Mouse (Mus musculus) adrenal gland, postnatal 25 days (tissue): ENCODE results near the gene Zfp84. TPM values are rescaled to one million over a fixed set of nuclear protein-coding genes. Genes with fewer than 3 reads are reported as not detected.
"Not testable (repeated sequence)": the region's sequence is repeated elsewhere in the genome, so short reads cannot be mapped to it uniquely, and the experiment has no call there.

Source experiments
- DNase-seq: peaks from one replicate; pipeline ENCODE4 v3.0.0; 2021; ENCODE audit warnings: mixed read lengths
- long read RNA-seq: library from polyadenylated mRNA; stranded (forward); transcript quantifications from one replicate; pipeline ENCODE4 v2.0.0, GENCODE M21; 2021
- total RNA-seq: library from RNA; stranded (reverse); gene quantifications from 2 replicates; pipeline ENCODE4 v1.2.3, GENCODE M21; 2021

Gene Zfp84
- total RNA-seq: 16.2 and 18.5 TPM in 2 replicates
- long read RNA-seq, full-length matches to known transcripts: 2 of 9 reads
- long read RNA-seq, partial matches to known transcripts: 0 of 9 reads
- long read RNA-seq, other reads (novel, unspliced or antisense): 7 of 9 reads

DNA sequence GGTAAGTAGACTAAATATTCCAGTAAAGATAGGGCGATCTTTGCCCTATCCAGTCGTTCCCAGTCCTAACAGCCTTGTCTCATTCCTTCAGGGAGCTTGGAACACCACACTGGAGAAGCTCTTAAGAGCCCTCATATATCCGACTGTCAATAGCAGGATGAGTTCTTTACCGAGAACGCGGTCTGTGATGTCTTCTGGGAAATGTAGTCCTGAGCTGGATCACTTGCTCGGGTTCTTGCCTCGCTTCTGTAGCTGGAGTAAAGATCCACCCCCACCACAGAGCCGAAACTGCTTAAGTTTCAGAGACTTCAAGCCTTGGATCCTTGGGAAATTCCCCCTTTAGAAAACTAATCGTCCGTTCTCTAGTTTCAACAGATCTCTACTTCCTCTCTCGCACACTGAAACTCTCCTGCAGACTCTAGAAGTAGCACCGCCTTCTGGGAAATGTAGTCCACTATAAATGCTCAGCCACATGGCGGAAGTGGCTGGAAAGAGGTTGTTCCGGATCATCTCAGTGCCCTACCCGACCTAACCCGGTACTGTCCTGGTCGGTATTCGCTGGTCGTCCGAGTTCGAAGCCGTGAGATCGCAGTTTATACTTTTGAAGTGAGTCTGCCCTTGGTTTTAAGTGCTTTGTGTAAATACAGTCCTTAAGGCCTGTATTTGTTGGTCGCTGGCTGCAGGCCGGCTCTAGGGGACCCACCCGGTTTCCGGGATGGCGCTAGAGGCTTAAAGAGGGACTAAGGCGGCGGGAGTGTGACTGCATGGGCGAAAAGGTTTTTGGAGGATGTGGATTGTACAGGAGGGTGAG is at the start of gene Zfp84:
Zfp84 (plus strand) TSS at position 463 of the 811 bp plus-strand sequence.
- DNase-seq: peak; percentile 66

DNA sequence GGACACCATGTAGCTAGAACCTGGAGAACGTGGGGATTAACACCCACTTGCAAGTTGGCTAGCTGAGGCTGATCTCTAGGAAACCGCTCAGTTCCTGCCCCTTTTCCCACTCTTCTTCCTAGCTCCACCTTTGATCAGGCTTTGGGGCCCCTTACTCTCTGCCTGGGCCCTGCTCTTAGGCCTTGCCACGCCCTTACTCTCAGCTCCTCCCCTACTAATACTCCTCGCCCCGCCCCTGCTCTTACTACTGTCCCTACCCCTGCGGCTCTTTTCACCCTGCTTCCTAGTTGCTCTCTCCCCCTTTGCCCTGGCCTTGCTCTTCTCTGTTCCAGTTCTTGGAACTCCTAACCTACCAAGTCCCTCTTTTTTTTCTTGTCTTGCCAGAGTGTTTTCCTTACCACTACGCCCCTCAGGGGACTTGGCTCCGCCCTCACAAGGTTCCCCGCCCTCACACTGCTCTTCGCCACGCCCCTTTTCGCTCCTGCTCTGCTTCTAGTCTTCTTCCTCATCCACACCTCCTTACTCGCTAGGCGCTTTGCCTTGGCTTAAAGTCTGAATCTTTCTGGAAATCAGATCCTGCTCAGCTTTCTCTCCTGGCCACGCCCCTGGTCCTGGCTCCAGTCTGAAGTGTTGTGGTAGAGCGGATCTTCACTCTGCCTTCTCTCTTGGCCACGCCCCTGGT is 42.8 kb upstream of the Zfp84 start:
- not testable (repeated sequence) for DNase-seq

DNA sequence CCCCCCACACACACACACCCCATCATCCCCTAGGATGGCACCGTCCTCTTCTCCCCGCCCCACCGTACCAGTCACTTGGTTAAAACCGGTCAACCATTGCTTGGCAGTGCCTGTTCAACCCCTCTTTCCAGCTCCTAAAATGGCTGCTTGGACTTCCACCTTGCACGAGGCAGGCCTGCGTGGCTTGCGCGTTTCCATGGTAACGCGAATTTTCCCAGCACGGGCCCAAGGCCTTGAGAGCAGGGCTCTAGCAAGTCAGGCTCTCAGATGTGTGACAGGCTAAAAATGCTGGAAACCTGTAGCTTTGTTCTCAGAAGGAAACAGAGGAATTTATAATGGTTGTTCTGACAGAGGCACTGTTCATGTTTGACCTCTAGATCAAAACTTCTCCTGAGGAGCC is 41.5 kb upstream of the Zfp84 start, which contains the start of gene Catsperg2:
Catsperg2 (minus strand) TSS at position 173 of the 400 bp plus-strand sequence.
- DNase-seq: not testable (repeated sequence)

DNA sequence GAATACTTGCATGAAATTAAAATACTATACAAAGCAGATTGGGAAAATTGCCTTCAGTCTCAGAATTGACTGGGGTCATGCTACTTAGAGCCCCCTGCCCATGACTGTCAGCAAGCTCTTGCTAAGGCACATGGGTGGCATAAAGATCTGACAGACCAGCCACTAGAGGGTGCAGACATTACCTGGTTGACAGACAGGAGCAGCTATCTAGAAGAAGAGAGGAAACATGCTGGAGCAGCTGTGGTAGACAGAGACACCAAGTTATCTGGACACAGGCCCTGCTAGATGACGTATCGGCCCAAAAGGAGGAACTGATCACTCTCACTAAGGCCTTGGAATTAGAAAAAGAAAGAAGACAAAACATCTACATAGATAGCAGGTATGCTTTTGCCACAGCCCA is 40.3 kb upstream of the Zfp84 start:
- no peak for DNase-seq

- DNase-seq: no peak
Observed at GRCm38 (mm10) chr7:29742258-29742657, 26.1 kb upstream of the Zfp84 start.

- no peak for DNase-seq
Observed at GRCm38 (mm10) chr7:29760476-29760875, 7.9 kb upstream of the Zfp84 start.

GRCm38 (mm10) chr7:29764702-29765101 is 3.6 kb upstream of the Zfp84 start:
- no peak for DNase-seq

DNA sequence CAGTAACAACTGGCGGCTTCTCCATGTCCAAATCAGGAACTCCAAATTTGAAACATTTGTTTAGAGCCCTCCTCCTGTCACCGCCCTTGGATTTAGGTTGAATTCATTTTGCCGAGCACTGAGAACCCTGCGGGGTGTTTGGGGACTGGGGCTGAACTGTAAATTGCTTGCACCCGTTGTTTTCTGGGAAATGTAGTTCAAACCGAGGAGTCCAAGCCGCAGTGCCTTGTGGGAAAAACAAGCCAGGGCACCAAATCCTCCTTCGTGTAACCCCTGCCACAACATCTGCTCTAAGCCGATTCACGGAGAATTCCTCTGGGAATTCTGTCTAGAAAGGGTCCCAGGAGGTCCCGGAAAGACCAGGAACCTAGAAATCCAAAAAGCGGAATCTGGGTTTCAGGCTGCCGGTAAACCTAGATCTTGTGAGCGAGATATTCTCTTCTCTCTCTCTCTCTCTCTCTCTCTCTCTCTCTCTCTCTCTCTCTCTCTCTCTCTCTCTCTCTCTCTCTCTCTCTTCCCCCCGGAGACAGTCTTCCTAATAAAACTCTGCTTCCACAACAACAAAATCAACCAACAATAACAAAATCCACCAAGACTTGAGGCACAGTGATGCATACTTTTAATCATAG is 1.2 kb upstream of the Zfp84 start:
- DNase-seq: peak; percentile 69

DNA sequence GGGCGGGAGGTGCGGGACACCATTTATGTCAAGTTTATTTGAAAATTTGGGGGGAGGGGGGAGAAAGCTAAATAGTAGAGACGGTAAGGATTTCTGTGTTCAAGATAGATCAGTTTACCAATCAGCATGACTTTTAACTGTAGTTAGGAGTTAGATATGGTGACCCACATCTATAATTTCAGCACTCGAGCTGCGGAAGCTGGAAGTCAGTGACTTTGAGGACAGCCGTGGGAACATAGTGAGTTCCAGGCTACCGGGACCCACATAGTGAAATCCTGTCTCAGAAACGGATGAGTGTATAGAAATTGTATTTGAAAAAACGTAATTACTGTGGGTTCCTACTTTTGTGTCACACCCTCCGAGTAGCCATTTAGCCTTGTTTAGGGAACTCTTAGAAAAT is 628 bp downstream of the Zfp84 start:
- DNase-seq: no peak

GRCm38 (mm10) chr7:29773503-29773902 is 5.2 kb downstream of the Zfp84 start:
- no peak for DNase-seq

DNA sequence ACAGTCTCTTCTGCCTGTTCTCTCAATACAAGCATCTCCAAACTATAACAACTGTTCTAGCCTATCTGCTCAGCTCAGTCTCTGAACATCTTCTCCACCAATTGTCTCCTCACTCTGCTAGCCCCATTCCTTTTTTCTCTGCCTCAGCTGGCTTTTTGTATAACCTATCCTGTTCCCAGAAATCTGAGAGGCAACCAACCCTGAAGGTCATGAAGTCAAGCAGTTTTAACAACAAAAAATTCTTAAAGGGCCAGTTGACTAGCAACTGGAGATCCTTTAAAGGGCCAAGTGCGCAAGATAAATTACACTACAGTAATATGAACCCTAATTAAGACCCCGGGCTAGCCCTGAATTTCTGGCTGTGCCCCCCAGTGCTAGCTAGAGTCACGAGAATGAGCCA is 6.0 kb downstream of the Zfp84 start:
- no peak for DNase-seq

DNA sequence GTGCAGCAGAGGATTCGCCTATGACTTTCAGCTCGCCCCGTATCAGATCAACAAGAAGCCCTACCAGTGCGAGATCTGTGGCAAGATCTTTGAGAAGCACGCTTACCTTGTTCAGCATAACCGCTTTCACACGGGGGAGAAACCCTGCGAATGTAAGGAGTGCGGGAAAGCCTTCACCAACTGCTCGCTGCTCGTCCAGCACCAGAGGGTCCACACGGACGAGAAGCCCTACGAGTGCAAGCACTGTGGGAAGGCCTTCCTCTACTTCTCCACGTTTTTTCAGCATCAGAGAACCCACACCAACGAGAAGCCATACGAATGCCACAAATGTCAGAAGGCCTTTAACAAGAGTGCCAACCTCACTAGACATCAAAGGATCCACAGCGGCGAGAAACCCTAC is 8.2 kb downstream of the Zfp84 start:
- DNase-seq: no peak

GRCm38 (mm10) chr7:29777372-29777771 is 9.0 kb downstream of the Zfp84 start:
- DNase-seq: no peak

GRCm38 (mm10) chr7:29783871-29784551 is 15.7 kb downstream of the Zfp84 start, which contains the start of gene Zfp30:
Zfp30 (plus strand) TSS chr7:29783998.
- DNase-seq: peak; percentile 82

DNA sequence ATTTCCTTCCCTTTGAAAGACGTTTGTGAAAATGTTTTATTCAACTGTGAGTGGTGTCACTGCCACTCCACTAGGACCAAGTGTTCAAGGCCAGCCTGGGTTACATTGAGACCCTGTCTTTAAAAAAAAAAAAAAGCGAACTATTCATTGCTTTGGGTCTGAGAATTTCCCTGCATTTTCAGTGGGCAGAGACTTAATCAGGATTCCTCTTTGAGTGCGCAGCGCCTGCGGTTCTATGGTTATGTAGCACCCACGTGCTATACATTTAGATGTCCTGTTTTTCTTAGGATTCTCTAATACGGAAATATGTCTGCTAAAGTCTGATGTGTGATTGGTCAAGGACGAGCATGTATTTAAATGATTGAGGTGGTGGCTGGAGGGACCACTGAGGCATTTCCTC is 16.7 kb downstream of the Zfp84 start:
- DNase-seq: no peak

DNA sequence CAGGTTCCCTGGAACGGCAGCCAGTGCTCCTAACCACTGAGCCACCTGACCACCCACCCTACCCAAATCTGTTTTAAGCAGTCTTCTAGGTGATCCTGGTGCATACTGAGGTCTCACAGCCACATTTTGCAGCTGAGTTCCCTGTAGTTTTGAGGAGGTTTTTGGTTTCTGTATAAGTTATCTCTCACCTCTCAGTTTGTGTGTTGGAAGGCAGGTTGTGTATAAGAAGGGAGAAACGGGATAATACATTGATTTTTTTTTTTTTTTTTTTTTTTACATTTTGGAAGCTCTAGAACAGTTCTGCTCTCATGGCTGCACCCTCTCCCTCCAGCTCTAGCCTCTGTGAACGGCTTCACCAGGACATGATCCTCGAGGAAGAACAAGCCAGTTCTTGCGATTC is 17.5 kb downstream of the Zfp84 start:
- DNase-seq: no peak

GRCm38 (mm10) chr7:29792906-29793305 is 24.6 kb downstream of the Zfp84 start:
- DNase-seq: no peak

DNA sequence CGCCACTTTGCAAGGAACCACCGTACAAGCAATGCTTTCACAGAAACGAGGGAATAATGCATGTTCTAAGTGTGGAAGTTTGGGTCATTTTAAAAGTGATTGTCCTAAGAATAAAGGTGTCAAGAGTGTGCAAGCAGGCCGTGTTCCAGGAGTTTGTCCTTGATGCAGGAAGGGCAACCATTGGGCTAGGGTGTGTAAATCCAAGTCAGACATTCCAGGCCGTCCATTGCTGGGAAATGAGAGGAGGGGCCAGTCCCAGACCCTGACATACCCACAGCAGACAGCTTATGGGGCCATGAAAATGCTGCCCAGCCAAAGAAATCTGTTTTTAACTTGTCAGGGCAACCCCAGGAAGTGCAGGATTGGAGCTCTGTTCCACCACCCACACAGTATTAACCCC is 38.7 kb downstream of the Zfp84 start:
- DNase-seq: no peak

DNA sequence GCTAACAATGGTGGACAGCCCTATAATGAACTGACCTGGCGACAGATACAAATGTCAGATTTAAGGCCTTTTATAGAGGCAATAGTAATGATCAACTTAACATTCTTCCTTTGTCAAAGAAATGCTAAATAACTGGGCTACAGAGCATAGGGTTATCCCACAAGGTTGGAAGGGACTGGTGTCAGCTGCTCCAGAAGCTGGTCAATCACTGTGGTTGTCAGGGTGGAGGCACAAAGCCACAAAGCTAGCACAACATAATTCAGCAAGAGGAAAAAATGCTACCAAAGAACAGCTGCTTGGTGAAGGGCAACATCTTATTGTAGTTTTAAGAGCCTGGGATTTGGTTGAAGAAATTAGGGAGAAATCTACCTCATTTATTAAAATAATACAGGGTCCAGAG is 43.9 kb downstream of the Zfp84 start:
- no peak for DNase-seq

- no peak for DNase-seq
Observed at GRCm38 (mm10) chr7:29814381-29814780, 46.0 kb downstream of the Zfp84 start.

GRCm38 (mm10) chr7:29815061-29815784 is 46.9 kb downstream of the Zfp84 start:
- no peak for DNase-seq
